Mouse (Mus musculus) MEL (cell line): ENCODE measurements at regions not wholly inside any gene's neighbourhood (a gene's known extent, or its start where the extent isn't known, plus 50 kb on each side); places are given as distances from the start of the nearest gene placed in this dataset.

ENCODE experiments used
- DNase-seq: peaks from one replicate; pipeline ENCODE4 v3.0.0; 2011; ENCODE audit warnings: low read depth, low spot score
- H3K27ac ChIP-seq: 2 replicates; pipeline ENCODE4 v1.5.1; 2012; ENCODE audit warnings: low read depth, mild to moderate bottlenecking, control low read depth, low read length, moderate library complexity; ENCODE audit not compliant: control insufficient read depth
- H3K27me3 ChIP-seq, 2 experiments: fragments of 150-350 bp in 1 of 2; sonication (generic) in 1 of 2; 2 replicates each; pipeline ENCODE4 v1.6.1; 2012; ENCODE audit warnings: low read length in 2 of 2, mild to moderate bottlenecking in 2 of 2, improper control_type of control experiment in 1 of 2, moderate library complexity in 1 of 2; ENCODE audit not compliant: insufficient read depth in 2 of 2, control insufficient read depth in 1 of 2
- H3K36me3 ChIP-seq, 2 experiments: 2 replicates each; pipeline ENCODE4 v1.6.1; 2012 to 2014; ENCODE audit warnings: low read length in 2 of 2, improper control_type of control experiment in 1 of 2, inconsistent platforms in 1 of 2, mild to moderate bottlenecking in 1 of 2; ENCODE audit not compliant: insufficient read depth in 2 of 2, control insufficient read depth in 1 of 2
- H3K4me1 ChIP-seq, 2 experiments: fragments of 150-350 bp in 1 of 2; sonication (generic) in 1 of 2; 2 replicates each; pipeline ENCODE4 v1.6.1; 2012; ENCODE audit warnings: low read length in 2 of 2, improper control_type of control experiment in 1 of 2, mild to moderate bottlenecking in 1 of 2; ENCODE audit not compliant: insufficient read depth in 2 of 2, control insufficient read depth in 1 of 2
- H3K4me3 ChIP-seq, 2 experiments: fragments of 150-350 bp in 1 of 2; sonication (generic) in 1 of 2; 2 replicates each; pipeline ENCODE4 v1.5.1; 2012; ENCODE audit warnings: low read depth in 2 of 2, low read length in 2 of 2, mild to moderate bottlenecking in 2 of 2, moderate library complexity in 2 of 2, control low read depth in 1 of 2, improper control_type of control experiment in 1 of 2; ENCODE audit not compliant: control insufficient read depth in 1 of 2, insufficient read depth in 1 of 2
- H3K79me2 ChIP-seq: 2 replicates; pipeline ENCODE4 v1.6.1; 2012; ENCODE audit warnings: mild to moderate bottlenecking, low read length, moderate library complexity; ENCODE audit not compliant: control insufficient read depth, poor library complexity, insufficient read depth
- H3K9ac ChIP-seq: 2 replicates; pipeline ENCODE4 v1.6.1; 2012; ENCODE audit warnings: low read depth, mild to moderate bottlenecking, control low read depth, low read length, moderate library complexity; ENCODE audit not compliant: control insufficient read depth, poor library complexity, severe bottlenecking
- H3K9me3 ChIP-seq: fragments of 150-350 bp; sonication (generic); replicated peaks from 2 replicates; pipeline ENCODE4 v1.6.1; 2012; ENCODE audit warnings: mild to moderate bottlenecking, low read length, improper control_type of control experiment, moderate library complexity; ENCODE audit not compliant: insufficient read depth
- BHLHE40 ChIP-seq: IDR thresholded peaks from 2 replicates; pipeline ENCODE4 v1.6.1; 2012; ENCODE audit warnings: low read depth, mild to moderate bottlenecking, inconsistent platforms, low read length, improper control_type of control experiment, borderline replicate concordance
- CHD1 ChIP-seq: IDR thresholded peaks from 2 replicates; pipeline ENCODE4 v1.6.1; 2012; ENCODE audit warnings: low read depth, mild to moderate bottlenecking, inconsistent platforms, low read length, improper control_type of control experiment
- CHD2 ChIP-seq: IDR thresholded peaks from 2 replicates; pipeline ENCODE4 v1.6.1; 2011; ENCODE audit warnings: low read length, improper control_type of control experiment
- CTCF ChIP-seq, 3 experiments: IDR thresholded peaks in 2 of 3; conservative IDR thresholded peaks in 1 of 3; 2 replicates each; pipeline ENCODE4 v1.5.1; 2011 to 2012; ENCODE audit warnings: low read length in 3 of 3, low read depth in 2 of 3, mild to moderate bottlenecking in 2 of 3, improper control_type of control experiment in 1 of 3, inconsistent platforms in 1 of 3, mixed read lengths in 1 of 3, moderate library complexity in 1 of 3; ENCODE audit not compliant: control insufficient read depth in 1 of 3, insufficient read depth in 1 of 3, poor library complexity in 1 of 3, severe bottlenecking in 1 of 3
- ELF1 ChIP-seq: IDR thresholded peaks from 2 replicates; pipeline ENCODE4 v1.6.1; 2014; ENCODE audit warnings: low read depth, mild to moderate bottlenecking, inconsistent platforms, low read length, improper control_type of control experiment, moderate library complexity
- ETS1 ChIP-seq: IDR thresholded peaks from 2 replicates; pipeline ENCODE4 v1.6.1; 2012; ENCODE audit warnings: low read depth, mild to moderate bottlenecking, inconsistent platforms, low read length, improper control_type of control experiment, moderate library complexity
- GABPA ChIP-seq: IDR thresholded peaks from 2 replicates; pipeline ENCODE4 v1.6.1; 2012; ENCODE audit warnings: low read depth, mild to moderate bottlenecking, inconsistent platforms, low read length, improper control_type of control experiment, moderate library complexity
- GATA1 ChIP-seq: IDR thresholded peaks from 2 replicates; pipeline ENCODE4 v1.6.1; 2011; ENCODE audit warnings: low read depth, low read length, improper control_type of control experiment
- JUND ChIP-seq: IDR thresholded peaks from 2 replicates; pipeline ENCODE4 v1.6.1; 2011; ENCODE audit warnings: low read depth, mild to moderate bottlenecking, improper control_type of control experiment, low read length
- KAT2A ChIP-seq: conservative IDR thresholded peaks from 2 replicates; pipeline ENCODE4 v1.6.1; 2012; ENCODE audit warnings: low read depth, low read length, improper control_type of control experiment, inconsistent platforms
- MAFK ChIP-seq: IDR thresholded peaks from 2 replicates; pipeline ENCODE4 v1.6.1; 2011; ENCODE audit warnings: low read depth, mild to moderate bottlenecking, low read length, improper control_type of control experiment, borderline replicate concordance
- MAZ ChIP-seq: IDR thresholded peaks from 2 replicates; pipeline ENCODE4 v1.6.1; 2012; ENCODE audit warnings: low read depth, mild to moderate bottlenecking, inconsistent platforms, low read length, improper control_type of control experiment
- MXI1 ChIP-seq: IDR thresholded peaks from 2 replicates; pipeline ENCODE4 v1.6.1; 2011; ENCODE audit warnings: mild to moderate bottlenecking, low read depth, low read length, improper control_type of control experiment
- MYB ChIP-seq: IDR thresholded peaks from 2 replicates; pipeline ENCODE4 v1.6.1; 2011; ENCODE audit warnings: mild to moderate bottlenecking, low read depth, low read length, improper control_type of control experiment
- MYC ChIP-seq: IDR thresholded peaks from 2 replicates; pipeline ENCODE4 v1.6.1; 2011; ENCODE audit warnings: low read depth, mild to moderate bottlenecking, low read length, improper control_type of control experiment, moderate library complexity
- NELFE ChIP-seq: IDR thresholded peaks from 2 replicates; pipeline ENCODE4 v1.6.1; 2011; ENCODE audit warnings: low read depth, low read length, improper control_type of control experiment
- NRF1 ChIP-seq: IDR thresholded peaks from 2 replicates; pipeline ENCODE4 v1.6.1; 2014; ENCODE audit warnings: low read depth, mild to moderate bottlenecking, inconsistent platforms, low read length, improper control_type of control experiment, moderate library complexity; ENCODE audit not compliant: poor library complexity, insufficient read depth, severe bottlenecking
- POLR2AphosphoS2 ChIP-seq: IDR thresholded peaks from 2 replicates; pipeline ENCODE4 v1.6.1; 2011; ENCODE audit warnings: low read length, improper control_type of control experiment
- POLR2AphosphoS5 ChIP-seq: IDR thresholded peaks from 2 replicates; pipeline ENCODE4 v1.6.1; 2012; ENCODE audit warnings: low read depth, borderline replicate concordance, mild to moderate bottlenecking, inconsistent platforms, low read length, moderate library complexity, mixed read lengths
- RAD21 ChIP-seq: IDR thresholded peaks from 2 replicates; pipeline ENCODE4 v1.6.1; 2011; ENCODE audit warnings: mild to moderate bottlenecking, low read depth, low read length, improper control_type of control experiment
- SIN3A ChIP-seq: IDR thresholded peaks from 2 replicates; pipeline ENCODE4 v1.6.1; 2012; ENCODE audit warnings: low read length, improper control_type of control experiment, inconsistent platforms
- SMC3 ChIP-seq: IDR thresholded peaks from 2 replicates; pipeline ENCODE4 v1.6.1; 2011; ENCODE audit warnings: low read depth, low read length, improper control_type of control experiment
- TAL1 ChIP-seq: IDR thresholded peaks from 2 replicates; pipeline ENCODE4 v1.6.1; 2012; ENCODE audit warnings: mild to moderate bottlenecking, inconsistent platforms, low read length, moderate library complexity, mixed read lengths
- TBP ChIP-seq: IDR thresholded peaks from 2 replicates; pipeline ENCODE4 v1.8.0; 2011; ENCODE audit warnings: low read depth, low read length, improper control_type of control experiment
- TCF12 ChIP-seq: IDR thresholded peaks from 2 replicates; pipeline ENCODE4 v1.6.1; 2014; ENCODE audit warnings: low read depth, mild to moderate bottlenecking, inconsistent platforms, low read length, improper control_type of control experiment, moderate library complexity
- UBTF ChIP-seq: IDR thresholded peaks from 2 replicates; pipeline ENCODE4 v1.6.1; 2012; ENCODE audit warnings: low read depth, mild to moderate bottlenecking, inconsistent platforms, low read length, improper control_type of control experiment, moderate library complexity, borderline replicate concordance; ENCODE audit not compliant: insufficient read depth
- USF1 ChIP-seq: IDR thresholded peaks from 2 replicates; pipeline ENCODE4 v1.6.1; 2014; ENCODE audit warnings: low read depth, mild to moderate bottlenecking, inconsistent platforms, low read length, improper control_type of control experiment, moderate library complexity
- ZC3H11A ChIP-seq: IDR thresholded peaks from 2 replicates; pipeline ENCODE4 v1.6.1; 2012; ENCODE audit warnings: low read depth, mild to moderate bottlenecking, inconsistent platforms, low read length, improper control_type of control experiment
- ZKSCAN1 ChIP-seq: IDR thresholded peaks from 2 replicates; pipeline ENCODE4 v1.6.1; 2012; ENCODE audit warnings: low read depth, mild to moderate bottlenecking, inconsistent platforms, low read length, improper control_type of control experiment, moderate library complexity
- ZMIZ1 ChIP-seq: IDR thresholded peaks from 2 replicates; pipeline ENCODE4 v1.6.1; 2012; ENCODE audit warnings: low read depth, mild to moderate bottlenecking, inconsistent platforms, low read length, improper control_type of control experiment, moderate library complexity
- ZNF384 ChIP-seq: IDR thresholded peaks from 2 replicates; pipeline ENCODE4 v1.6.1; 2012; ENCODE audit warnings: low read depth, mild to moderate bottlenecking, inconsistent platforms, low read length, improper control_type of control experiment

DNA sequence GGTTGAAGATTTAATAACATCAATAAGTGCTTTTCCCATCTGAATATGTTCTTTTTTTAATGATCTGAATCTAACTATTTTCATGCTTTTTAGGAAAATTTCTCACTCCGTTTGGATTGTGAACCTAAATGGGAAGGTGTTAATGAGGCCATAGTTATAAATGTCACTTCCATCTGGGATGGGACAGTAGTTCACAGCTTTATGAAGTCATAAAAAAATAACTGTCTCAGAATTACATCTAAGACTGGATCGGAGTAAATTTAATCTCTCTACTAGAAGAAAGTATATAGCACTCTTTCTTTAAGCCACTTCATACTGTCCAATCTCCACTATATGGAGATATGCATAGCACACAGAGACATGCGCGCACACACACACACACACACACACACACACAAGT is 226.7 kb upstream of the Adgrl4 start:
- Histone ChIP-seq H3K4me3 (no peak overlapping the region), H3K36me3 (no peaks in the 10 kb centered on the region), H3K27me3 (no peaks in the 10 kb centered on the region), H3K27ac (no peak overlapping the region), H3K79me2 (no peaks in the 10 kb centered on the region), H3K9me3 (no peaks in the 10 kb centered on the region), H3K9ac (no peak overlapping the region), H3K4me1 (no peaks in the 10 kb centered on the region)
- no peak for DNase-seq
- no peak for TF ChIP-seq BHLHE40
- no peak for TF ChIP-seq CHD1
- no peak for TF ChIP-seq UBTF
- TF ChIP-seq ZC3H11A: no peak
- TF ChIP-seq NRF1: no peak
- no peak for TF ChIP-seq GABPA
- no peak for TF ChIP-seq MXI1
- TF ChIP-seq SIN3A: no peak
- TF ChIP-seq CTCF (IDR thresholded peaks at IDR 0.05 in 2 of 3, conservative IDR thresholded peaks at IDR 0.05 in 1 of 3; ENCODE audit: control insufficient read depth in 1 of 3, insufficient read depth in 1 of 3, low read depth in 2 of 3, low read length in 3 of 3, poor library complexity in 1 of 3, severe bottlenecking in 1 of 3): no peak
- TF ChIP-seq ETS1: no peak
- TF ChIP-seq KAT2A: no peak
- TF ChIP-seq ZNF384: no peak
- no peak for TF ChIP-seq ZKSCAN1
- no peak for TF ChIP-seq NELFE
- TF ChIP-seq MAZ: no peak
- no peak for TF ChIP-seq TBP
- TF ChIP-seq SMC3: no peak
- TF ChIP-seq MAFK: no peak
- TF ChIP-seq TAL1: no peak

DNA sequence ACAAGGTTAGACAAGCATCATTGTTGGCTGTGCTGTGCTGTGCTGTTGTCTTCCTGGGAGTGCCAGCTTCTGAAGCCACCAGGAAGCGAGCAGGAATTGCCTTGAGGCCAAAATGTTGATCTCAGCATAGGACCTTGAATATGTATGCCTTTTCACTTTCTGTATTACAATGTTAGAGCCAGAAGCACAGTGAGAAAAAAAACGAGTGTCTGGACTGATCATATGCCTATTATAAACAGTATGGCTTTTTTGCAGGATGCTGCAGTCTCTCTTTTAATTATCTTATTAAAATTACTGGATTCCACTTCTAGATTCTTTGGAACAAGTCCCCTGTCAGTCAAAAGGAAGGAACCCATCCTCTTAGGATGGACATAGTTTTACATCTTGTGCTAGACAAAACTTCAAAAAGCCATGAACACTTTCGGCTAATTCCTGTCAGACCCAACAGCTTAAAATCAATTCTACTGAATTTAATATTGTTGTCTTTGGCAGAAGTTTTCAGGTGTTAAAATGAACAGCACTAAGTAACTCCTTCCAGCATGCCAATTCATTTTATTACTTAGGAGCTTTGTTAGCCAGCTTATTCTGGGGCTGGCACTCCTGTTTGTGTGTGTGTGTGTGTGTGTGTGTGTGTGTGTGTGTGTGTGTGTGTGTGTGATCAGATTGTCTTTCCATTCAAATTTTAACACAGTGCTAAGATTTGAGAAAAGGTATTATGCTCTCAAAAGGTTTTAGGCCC is 220.8 kb upstream of the Adgrl4 start:
- TF ChIP-seq GATA1: no peak
- no peak for TF ChIP-seq MAFK
- no peak for TF ChIP-seq SIN3A
- no peak for TF ChIP-seq USF1
- no peak for TF ChIP-seq ELF1
- no peak for TF ChIP-seq JUND
- TF ChIP-seq MXI1: no peak
- no peak for TF ChIP-seq RAD21
- TF ChIP-seq TBP: no peak
- no peak for TF ChIP-seq UBTF
- no peak for TF ChIP-seq POLR2AphosphoS5
- no peak for TF ChIP-seq ZKSCAN1
- no peak for TF ChIP-seq CHD2
- TF ChIP-seq ZMIZ1: no peak
- TF ChIP-seq MYB: no peak
- no peak for TF ChIP-seq MYC
- no peak for TF ChIP-seq POLR2AphosphoS2
- no peak for TF ChIP-seq TCF12
- TF ChIP-seq, all 39 proteins: peak for 0
- H3K79me2 ChIP-seq: no peaks in the 10 kb centered on the region
- DNase-seq: no peak
- no peaks in the 10 kb centered on the region for H3K27me3 ChIP-seq
- H3K4me1 ChIP-seq: no peaks in the 10 kb centered on the region
- no peaks in the 10 kb centered on the region for H3K9me3 ChIP-seq
- no peak overlapping the region for H3K27ac ChIP-seq
- H3K36me3 ChIP-seq: no peaks in the 10 kb centered on the region
- H3K4me3 ChIP-seq: no peak overlapping the region
- no peak overlapping the region for H3K9ac ChIP-seq
